Mouse (Mus musculus) heart, embryonic 14.5 days (tissue): Measurements from ENCODE around the gene Itgb4. TPM values are rescaled to one million over a fixed set of nuclear protein-coding genes. Genes with fewer than 3 reads are reported as not detected.

ENCODE experiments used
- ATAC-seq: fragments of 200-750 bp; cut with Nextera tagmentation; 2 replicates; pipeline ENCODE4 v1.8.0; 2017; ENCODE audit warnings: low read depth, moderate TSS enrichment; ENCODE audit not compliant: insufficient number of reproducible peaks, insufficient read depth, low FRiP score
- H3K27ac ChIP-seq, 2 experiments: fragments of 200-500 bp in 1 of 2; fragments of 300-500 bp in 1 of 2; sonication (generic) in 1 of 2; replicated peaks in 1 of 2; 2 replicates each; pipeline ENCODE4 v1.5.1; 2012 to 2014; ENCODE audit warnings: low read depth in 2 of 2, low read length in 2 of 2, control low read depth in 1 of 2, mild to moderate bottlenecking in 1 of 2, mixed read lengths in 1 of 2; ENCODE audit not compliant: control insufficient read depth in 1 of 2, insufficient read depth in 1 of 2
- H3K27me3 ChIP-seq: fragments of 300-500 bp; sonication (generic); 2 replicates; pipeline ENCODE4 v1.6.1; 2014; ENCODE audit warnings: mild to moderate bottlenecking, low read length, control low read depth; ENCODE audit not compliant: control insufficient read depth, insufficient read depth
- H3K36me3 ChIP-seq: fragments of 300-500 bp; sonication (generic); 2 replicates; pipeline ENCODE4 v1.6.1; 2014; ENCODE audit warnings: mild to moderate bottlenecking, control low read depth, low read length, mixed read lengths; ENCODE audit not compliant: control insufficient read depth, insufficient read depth
- H3K4me1 ChIP-seq, 2 experiments: fragments of 200-500 bp in 1 of 2; fragments of 300-500 bp in 1 of 2; sonication (generic) in 1 of 2; 2 replicates each; pipeline ENCODE4 v1.6.1; 2012 to 2014; ENCODE audit warnings: low read length in 2 of 2, control low read depth in 1 of 2, mixed read lengths in 1 of 2; ENCODE audit not compliant: control insufficient read depth in 2 of 2, insufficient read depth in 2 of 2
- H3K4me2 ChIP-seq: fragments of 300-500 bp; sonication (generic); 2 replicates; pipeline ENCODE4 v1.6.1; 2014; ENCODE audit warnings: mild to moderate bottlenecking, low read length
- H3K4me3 ChIP-seq, 2 experiments: fragments of 200-500 bp in 1 of 2; fragments of 300-500 bp in 1 of 2; sonication (generic) in 1 of 2; 2 replicates each; pipeline ENCODE4 v1.5.1; 2012 to 2014; ENCODE audit warnings: low read length in 2 of 2, mild to moderate bottlenecking in 2 of 2, control low read depth in 1 of 2, low read depth in 1 of 2, moderate library complexity in 1 of 2; ENCODE audit not compliant: control insufficient read depth in 1 of 2, insufficient read depth in 1 of 2
- H3K9ac ChIP-seq: fragments of 300-500 bp; sonication (generic); 2 replicates; pipeline ENCODE4 v1.6.1; 2014; ENCODE audit warnings: mild to moderate bottlenecking, low read length
- H3K9me3 ChIP-seq: fragments of 300-500 bp; sonication (generic); 2 replicates; pipeline ENCODE4 v1.6.1; 2016; ENCODE audit warnings: low read length, control low read depth; ENCODE audit not compliant: control insufficient read depth
- WGBS: fragments of 180-500 bp; shearing (Covaris S2); extraction: QIAGEN DNeasy Blood & Tissue Kit; methylation state at CpG from one replicate; pipeline ENCODE4 v1.1.7; 2014; 5-methylcytosine and 5-hydroxymethylcytosine counted together
- polyA plus RNA-seq: library from polyadenylated mRNA; unstranded; fragments of >200 nt; fragmentation: Nextera tagmentation; extraction: Ambion mirVana; gene quantifications from 2 replicates; pipeline ENCODE4 v1.2.1, GENCODE M21; 2014

Itgb4 gene
- polyA plus RNA-seq, 1 experiment from 2014 or later, result 0.93 TPM

- Histone ChIP-seq H3K27ac (no peak overlapping the region), H3K9me3 (no peaks in the 10 kb centered on the region), H3K9ac (no peak overlapping the region), H3K4me1 (peaks cover 7 to 10% of the 10 kb centered on the region in 2 experiments; a peak in 3 of 4 replicates), H3K4me3 (no peak overlapping the region), H3K4me2 (no peak overlapping the region), H3K36me3 (peaks cover 11% of the 10 kb centered on the region), H3K27me3 (peaks cover 29% of the 10 kb centered on the region)
- WGBS, result 66% methylated on average over 6 of the region's 6 CpGs
- no peak for ATAC-seq
Measured at GRCm38 (mm10) chr11:115971016-115971415, 3.5 kb upstream of the Itgb4 start.

- Histone ChIP-seq H3K9ac (peak overlapping the region; percentile 51), H3K36me3 (no peaks in the 10 kb centered on the region), H3K27me3 (peaks cover 54% of the 10 kb centered on the region), H3K4me1 (peaks cover 6 to 7% of the 10 kb centered on the region in 2 experiments; a peak in 3 of 4 replicates), H3K4me3 (peak overlapping the region; percentile 45 to 46), H3K4me2 (peak overlapping the region; percentile 80), H3K9me3 (no peaks in the 10 kb centered on the region), H3K27ac (no peak overlapping the region)
- 0 out of 2 replicates have a peak, but pooled peaks have one; percentile 7 for ATAC-seq
- WGBS, result 4% methylated on average over 18 of the region's 18 CpGs
Measured at GRCm38 (mm10) chr11:115975083-115975420, 543 bp downstream of the Itgb4 start.

GRCm38 (mm10) chr11:115975544-115975943 is 1.0 kb downstream of the Itgb4 start:
- 39% methylated on average over 12 of the region's 12 CpGs for WGBS
- Histone ChIP-seq H3K27ac (no peak overlapping the region), H3K9me3 (no peaks in the 10 kb centered on the region), H3K27me3 (peaks cover 54% of the 10 kb centered on the region), H3K4me1 (peaks cover 6 to 7% of the 10 kb centered on the region in 2 experiments; a peak in 3 of 4 replicates), H3K4me3 (peak overlapping the region in 1 of 2 experiments; percentile 46; a peak in 1 of 4 replicates), H3K9ac (no peak overlapping the region), H3K4me2 (peak overlapping the region; percentile 80; the same call in 1 of the 2 replicates), H3K36me3 (no peaks in the 10 kb centered on the region)
- no peak for ATAC-seq

- no peak overlapping the region for H3K4me3 ChIP-seq
- no peaks in the 10 kb centered on the region for H3K36me3 ChIP-seq
- no peak overlapping the region for H3K9ac ChIP-seq
- ATAC-seq, result no peak
- H3K4me1 ChIP-seq, result no peaks in the 10 kb centered on the region
- H3K4me2 ChIP-seq, result no peak overlapping the region
- whole genome bisulfite sequencing, result 85% methylated on average over 15 of the region's 15 CpGs
- H3K27ac ChIP-seq, result no peak overlapping the region
- H3K9me3 ChIP-seq, result no peaks in the 10 kb centered on the region
- peaks cover 11% of the 10 kb centered on the region for H3K27me3 ChIP-seq
Measured at GRCm38 (mm10) chr11:115982472-115982871, 8.0 kb downstream of the Itgb4 start.

DNA sequence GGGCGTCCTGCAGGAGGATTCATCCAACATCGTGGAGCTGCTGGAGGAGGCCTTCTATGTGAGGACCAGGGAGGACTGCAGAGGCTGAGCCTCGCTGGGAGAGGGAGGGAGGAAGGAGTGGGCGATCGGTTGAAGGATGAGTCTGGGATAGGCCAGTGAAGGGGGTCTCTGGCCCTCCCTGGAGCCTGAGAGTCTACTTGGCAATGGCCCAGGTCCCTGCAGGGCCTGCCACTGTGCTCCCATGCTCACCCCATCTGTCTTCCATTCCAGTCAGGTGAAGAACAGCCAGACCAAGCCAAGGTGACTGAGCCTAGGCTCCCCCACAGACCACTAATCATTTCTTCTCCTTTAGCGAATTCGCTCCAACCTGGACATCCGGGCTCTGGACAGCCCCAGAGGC is 8.8 kb downstream of the Itgb4 start:
- no peaks in the 10 kb centered on the region for H3K36me3 ChIP-seq
- peaks cover 9% of the 10 kb centered on the region for H3K27me3 ChIP-seq
- ATAC-seq, result no peak

GRCm38 (mm10) chr11:115989686-115990085 is 15.2 kb downstream of the Itgb4 start:
- 34% methylated on average over 15 of the region's 15 CpGs for WGBS
- Histone ChIP-seq H3K9ac (no peak overlapping the region), H3K27me3 (0 out of 2 replicates have a peak, but pooled peaks cover 3% of the 10 kb centered on the region), H3K36me3 (no peaks in the 10 kb centered on the region), H3K27ac (no peak overlapping the region), H3K4me3 (peak overlapping the region; percentile 5 to 10; a peak in 3 of 4 replicates), H3K9me3 (no peaks in the 10 kb centered on the region), H3K4me2 (peak overlapping the region; percentile 18), H3K4me1 (no peaks in the 10 kb centered on the region; a peak in 1 of 4 replicates)
- no peak for ATAC-seq

More for the DNA sequence above, 8.8 kb downstream of the Itgb4 start:
- Histone ChIP-seq H3K4me2 (no peak overlapping the region), H3K9ac (no peak overlapping the region), H3K27ac (no peak overlapping the region), H3K4me3 (no peak overlapping the region), H3K4me1 (no peaks in the 10 kb centered on the region), H3K9me3 (no peaks in the 10 kb centered on the region)
- WGBS, result 72% methylated on average over 8 of the region's 8 CpGs

GRCm38 (mm10) chr11:115992098-115992497 is 17.6 kb downstream of the Itgb4 start:
- H3K4me1 ChIP-seq, result no peaks in the 10 kb centered on the region; a peak in 1 of 4 replicates
- no peak overlapping the region for H3K27ac ChIP-seq
- no peak for ATAC-seq
- whole genome bisulfite sequencing, result 54% methylated on average over 4 of the region's 4 CpGs
- H3K27me3 ChIP-seq, result 0 out of 2 replicates have a peak, but pooled peaks cover 3% of the 10 kb centered on the region
- H3K4me2 ChIP-seq, result no peak overlapping the region
- H3K4me3 ChIP-seq, result no peak overlapping the region
- H3K36me3 ChIP-seq, result no peaks in the 10 kb centered on the region
- H3K9me3 ChIP-seq, result no peaks in the 10 kb centered on the region
- no peak overlapping the region for H3K9ac ChIP-seq

DNA sequence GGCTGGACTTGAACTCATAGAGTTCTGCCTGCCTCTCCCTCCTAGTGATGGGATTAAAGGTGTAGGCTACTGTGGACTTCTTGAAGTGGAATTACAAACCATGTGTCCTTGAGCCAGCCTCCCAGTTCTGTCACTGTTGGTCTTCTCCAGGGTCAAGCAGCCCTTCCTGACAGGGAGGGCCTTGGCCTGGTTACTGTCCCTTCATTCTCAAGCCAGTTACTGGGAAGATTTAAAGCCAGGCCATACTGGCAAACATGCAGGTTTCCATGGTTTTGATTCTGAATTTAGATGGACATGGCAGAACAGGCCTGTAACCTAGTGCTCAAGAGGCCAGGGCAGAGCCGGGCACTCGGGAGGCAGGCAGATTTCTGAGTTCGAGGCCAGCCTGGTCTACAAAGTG is 20.7 kb downstream of the Itgb4 start:
- Histone ChIP-seq H3K27ac (no peak overlapping the region), H3K4me2 (no peak overlapping the region), H3K9ac (no peak overlapping the region), H3K9me3 (no peaks in the 10 kb centered on the region), H3K4me1 (no peaks in the 10 kb centered on the region), H3K4me3 (no peak overlapping the region), H3K27me3 (peaks cover 6% of the 10 kb centered on the region; the same call in 1 of the 2 replicates), H3K36me3 (no peaks in the 10 kb centered on the region)
- ATAC-seq, result no peak
- 79% methylated on average over 3 of the region's 3 CpGs for WGBS
